Mouse (Mus musculus): ENCODE measurements around the gene Esr1.

- no peak for TF ChIP-seq EP300 (IDR thresholded peaks at IDR 0.05)
- no peak for TF ChIP-seq CTCF (IDR thresholded peaks at IDR 0.05)
Measured at GRCm38 (mm10) chr10:4776714-4777090, 165.3 kb downstream of the Esr1 start.

Data from lung, postnatal 0 days (tissue).